Mouse (Mus musculus): Measurements from ENCODE around the gene Gm11146. TPM values are rescaled to one million over a fixed set of nuclear protein-coding genes. Genes with fewer than 3 reads are reported as not detected.

The Gm11146 gene
- polyA plus RNA-seq, 1 experiment from 2014 or later: not detected

GRCm38 (mm10) chr16:77551051-77551450 is 50.8 kb downstream of the Gm11146 start:
- H3K4me3 ChIP-seq: no peak overlapping the region
- no peak for ATAC-seq (ENCODE audit: insufficient number of reproducible peaks, low FRiP score, low TSS enrichment, low read depth)
- H3K36me3 ChIP-seq: no peaks in the 10 kb centered on the region
- no peak overlapping the region for H3K9ac ChIP-seq
- no peaks in the 10 kb centered on the region for H3K27me3 ChIP-seq
- WGBS: 70% methylated on average over 3 of the region's 3 CpGs
- no peaks in the 10 kb centered on the region for H3K4me1 ChIP-seq
- H3K9me3 ChIP-seq: no peaks in the 10 kb centered on the region
- no peak overlapping the region for H3K4me2 ChIP-seq
- H3K27ac ChIP-seq: no peak overlapping the region

MicroRNA genes within 50 kb of the gene (microRNA counts, 519-probe panel; counts per million panel counts)
- microRNA mmu-miR-125b-5p: 5,220 counts per million, percentile 100 among the panel's probes with 10 or more counts
- 3,888 counts per million, percentile 89 among the panel's probes with 10 or more counts for microRNA mmu-miR-99a

Small RNA genes lying within 50 kb of the gene (microRNA-seq; reads per million reads assigned to microRNA genes)
- 519 reads per million, percentile 68 among the genes with 10 or more reads in this experiment for gene Mir125b-2
- gene Mir99a: 52,802 reads per million, percentile 99 among the genes with 10 or more reads in this experiment
- 227 reads per million, percentile 59 among the genes with 10 or more reads in this experiment for gene Mirlet7c-1
